Mouse (Mus musculus): Measurements from ENCODE around the gene L1cam. TPM values are rescaled to one million over a fixed set of nuclear protein-coding genes. Genes with fewer than 3 reads are reported as not detected.
A peak's percentile ranks its signal among the peaks of the same experiment; 100 is the strongest.

The L1cam gene
- 0.29 and 0.31 TPM in 2 replicates for polyA plus RNA-seq (2015; fragmentation: Nextera tagmentation; extraction: Ambion mirVana)

GRCm38 (mm10) chrX:73895719-73896118 lies at the start of gene L1cam:
Gene L1cam (minus strand): TSS chrX:73896105.
- peak; percentile 41 for DNase-seq (ENCODE audit: low spot score)

- DNase-seq (ENCODE audit: low spot score) = no peak
These were observed 46.4 kb upstream of the L1cam start for GRCm38 (mm10) chrX:73942294-73942693.

- no peak for DNase-seq (ENCODE audit: low spot score)
These were observed 46.0 kb upstream of the L1cam start for GRCm38 (mm10) chrX:73941860-73942259.

DNA sequence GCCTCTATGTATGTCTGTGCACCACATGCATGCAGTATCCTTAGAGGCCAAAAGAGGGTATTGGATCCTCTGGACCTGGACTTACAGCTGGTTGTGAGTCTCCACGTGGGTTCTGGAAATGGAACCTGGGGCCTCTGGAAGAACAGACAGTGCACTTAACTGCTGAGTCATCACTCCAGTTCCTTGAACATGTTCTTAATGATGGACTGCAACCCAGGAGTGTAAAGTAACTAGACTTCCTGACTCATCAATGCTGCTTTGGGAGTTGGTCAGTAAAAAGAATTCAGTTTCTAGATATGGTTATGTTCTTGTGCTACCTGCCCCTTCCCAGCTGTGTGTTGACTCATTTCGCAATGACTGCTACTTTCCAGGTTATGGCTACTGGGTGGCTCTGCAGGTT lies 36.0 kb upstream of the L1cam start:
- DNase-seq (ENCODE audit: low spot score) = no peak

DNA sequence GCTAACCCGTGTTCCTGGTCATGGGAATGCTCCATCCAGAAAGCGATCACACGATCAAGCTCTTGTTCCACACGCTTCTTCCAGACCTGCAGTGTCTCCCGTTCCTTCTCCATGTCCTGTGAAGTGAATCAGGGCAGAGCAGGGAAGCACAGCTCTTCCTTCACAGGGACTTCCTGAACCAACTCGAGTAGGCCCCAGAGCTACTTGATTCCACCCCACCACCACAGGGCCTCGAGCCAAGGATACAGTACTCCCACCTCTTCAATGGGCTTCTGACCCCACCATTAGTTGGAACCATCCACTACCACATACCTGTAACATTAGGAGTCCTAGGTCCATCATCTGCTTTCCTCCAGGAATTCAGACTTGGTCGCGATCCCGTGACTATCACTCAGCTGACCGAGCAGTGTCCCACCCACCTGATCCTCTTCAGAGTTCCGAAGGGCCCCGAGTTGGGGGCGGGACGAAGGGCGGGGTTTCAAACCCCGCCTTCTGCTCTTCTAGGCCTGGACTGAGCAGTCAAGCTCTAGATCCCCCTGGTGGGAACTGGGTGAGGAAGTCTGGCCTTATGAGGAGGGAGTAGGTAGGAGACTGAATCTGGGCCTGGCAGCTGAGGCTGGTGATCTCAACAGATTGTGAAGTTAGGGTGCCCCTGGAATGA lies 34.6 kb upstream of the L1cam start, which contains the start of gene Renbp:
Gene Renbp, minus strand, starts transcription at position 449 of the 661 bp plus-strand sequence.
- peak; percentile 51 for DNase-seq (ENCODE audit: low spot score)

- peak; percentile 33 for DNase-seq (ENCODE audit: low spot score)
These were observed 26.6 kb upstream of the L1cam start for GRCm38 (mm10) chrX:73922550-73922882.

DNA sequence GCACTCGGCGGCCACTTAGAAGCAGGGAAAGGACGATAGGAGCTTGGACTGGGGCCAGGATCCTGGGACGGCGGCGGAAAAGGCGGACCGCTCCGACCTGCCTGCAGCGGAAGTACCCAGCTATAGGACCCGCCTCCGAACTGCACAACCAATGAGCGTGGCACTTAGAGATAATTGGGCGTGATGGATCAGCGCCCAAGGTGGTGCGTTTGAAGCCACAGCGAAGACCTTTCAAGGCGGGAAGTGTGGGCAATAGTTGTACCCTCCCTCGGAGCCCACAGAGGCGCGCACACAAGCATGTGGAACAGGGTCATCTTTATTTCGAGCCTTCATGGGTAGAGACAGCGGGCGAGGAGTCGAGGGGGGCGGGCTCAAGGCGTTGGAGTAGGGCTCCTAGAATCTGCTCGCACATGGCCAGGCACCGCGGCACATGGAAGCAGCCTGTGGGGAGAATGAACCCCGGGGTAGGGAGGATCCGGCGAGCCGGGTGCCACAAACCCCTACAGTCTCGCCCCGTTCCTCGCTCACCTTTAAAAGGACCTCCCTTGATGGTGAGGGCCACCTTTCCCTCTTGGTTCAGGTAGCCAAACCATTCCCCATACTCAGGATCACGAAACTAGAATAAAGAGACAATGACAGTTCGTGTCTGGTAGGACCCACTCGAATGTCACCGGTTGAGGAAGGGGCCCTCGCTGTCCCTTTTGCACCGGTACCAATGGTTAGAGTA lies 26.1 kb upstream of the L1cam start, which contains the start of the genes Arhgap4 and Naa10:
Gene Arhgap4, minus strand, starts transcription at position 48 of the 727 bp plus-strand sequence.
Gene Naa10, minus strand, starts transcription at position 122 of the 727 bp plus-strand sequence.
- DNase-seq (ENCODE audit: low spot score) = peak; percentile 85

DNA sequence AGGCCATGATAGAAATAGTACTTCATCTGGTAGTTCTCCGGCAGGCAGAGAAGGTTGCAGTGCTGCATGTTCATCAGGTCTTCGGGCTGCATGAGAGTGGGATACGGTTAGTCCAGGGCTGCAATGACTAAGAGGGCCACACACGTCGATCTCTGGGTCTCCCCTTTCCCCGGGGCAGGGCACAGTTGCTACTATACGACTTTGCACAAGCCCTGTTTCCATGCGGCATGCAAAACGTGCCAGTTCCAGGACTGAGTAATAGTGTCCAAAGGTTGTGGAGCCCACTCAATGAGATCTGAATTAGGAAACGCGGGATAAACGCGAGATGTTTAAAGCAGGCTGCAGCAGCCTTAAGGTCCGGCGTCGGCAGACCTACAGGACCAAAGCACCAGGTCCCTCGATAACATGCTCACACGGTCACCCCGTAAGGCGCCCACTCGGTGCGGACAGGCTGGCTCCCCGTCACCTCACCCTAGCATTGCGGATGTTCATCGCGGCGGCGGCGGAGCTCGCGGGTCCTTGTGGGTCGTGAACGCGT lies 25.4 kb upstream of the L1cam start:
- DNase-seq (ENCODE audit: low spot score) = no peak

DNA sequence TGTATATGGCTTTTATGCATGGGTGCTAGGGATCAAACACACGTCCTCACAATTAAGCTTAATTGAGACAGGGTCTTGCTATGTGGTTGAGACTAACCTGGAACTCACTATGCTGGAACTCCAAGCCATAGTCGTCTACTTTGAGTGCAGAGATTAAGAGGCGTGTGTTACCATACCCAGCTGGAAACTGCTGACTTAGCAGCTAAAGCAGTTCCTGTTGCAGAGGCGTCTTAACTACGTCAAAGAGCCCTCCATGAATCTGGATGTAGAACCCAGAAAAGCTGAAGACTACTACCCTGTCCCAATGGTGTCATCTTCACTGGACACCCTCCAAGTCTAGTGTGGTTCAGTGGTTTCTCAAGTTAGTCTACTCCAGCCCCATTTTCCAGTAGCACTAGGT lies 22.7 kb upstream of the L1cam start:
- no peak for DNase-seq (ENCODE audit: low spot score)

DNA sequence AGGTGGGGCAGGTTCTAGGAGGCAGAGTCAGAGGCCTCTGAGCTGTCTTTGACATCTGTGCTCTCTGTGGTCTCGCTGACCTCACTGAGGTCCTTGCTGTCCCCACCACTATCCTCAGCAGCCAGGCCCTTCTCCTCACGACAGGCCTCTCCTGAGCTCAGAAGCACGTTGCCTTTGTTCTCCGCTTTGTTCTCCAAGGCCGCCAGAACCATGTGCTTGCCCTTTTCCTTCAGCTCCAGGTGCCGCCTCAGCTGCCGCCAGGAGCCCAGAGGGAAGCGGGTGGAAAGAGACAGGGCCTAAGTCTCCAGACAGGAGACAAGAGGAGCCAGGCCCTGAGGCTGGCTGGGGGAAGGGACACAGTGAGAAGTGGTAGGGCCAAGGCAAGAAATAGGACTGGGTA lies 21.0 kb upstream of the L1cam start:
- no peak for DNase-seq (ENCODE audit: low spot score)

- peak; percentile 94 for DNase-seq (ENCODE audit: low spot score)
These were observed 19.2 kb upstream of the L1cam start for GRCm38 (mm10) chrX:73914827-73915703.

- peak; percentile 81 for DNase-seq (ENCODE audit: low spot score)
These were observed 15.7 kb upstream of the L1cam start for GRCm38 (mm10) chrX:73911588-73911987.

GRCm38 (mm10) chrX:73911156-73911555 lies 15.3 kb upstream of the L1cam start:
- peak; percentile 83 for DNase-seq (ENCODE audit: low spot score)

DNA sequence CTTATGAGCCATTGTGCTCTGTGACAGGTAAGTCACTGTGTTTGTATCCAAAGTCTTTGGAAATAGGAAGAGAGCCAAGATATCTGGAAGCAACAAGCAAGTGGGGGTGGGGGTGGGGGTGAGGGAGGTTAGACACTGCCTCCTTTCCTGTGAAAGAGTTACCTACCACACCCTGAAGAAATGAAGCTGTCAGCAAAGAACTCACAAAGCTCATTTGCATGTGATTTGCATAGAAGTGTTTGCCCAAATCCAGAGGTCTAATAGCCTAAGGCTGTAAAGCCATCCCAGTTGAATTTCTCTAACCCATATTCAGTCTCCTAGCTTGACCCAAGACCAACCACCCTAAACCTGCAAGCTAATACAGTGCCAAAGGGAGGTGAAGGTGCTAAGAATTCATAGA lies 14.5 kb upstream of the L1cam start:
- DNase-seq (ENCODE audit: low spot score) = peak; percentile 38

DNA sequence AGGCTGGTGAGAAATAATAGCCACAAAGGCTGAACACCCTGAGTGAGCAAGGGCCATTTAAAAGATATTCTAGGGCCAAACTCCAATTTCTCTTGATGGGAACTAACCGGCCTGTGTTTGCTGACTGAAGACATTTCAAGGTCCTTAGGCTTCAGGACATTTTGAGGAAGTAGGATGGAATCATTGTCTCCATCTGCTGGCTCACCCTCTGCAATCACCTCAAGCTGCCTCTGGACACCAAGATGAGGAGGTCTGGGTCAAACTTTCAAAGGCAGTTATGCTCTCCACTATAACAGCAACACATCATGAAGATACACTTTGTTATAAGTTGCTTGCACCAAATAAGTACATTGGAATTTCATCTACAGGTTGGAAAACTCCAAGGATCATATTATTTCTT lies 14.1 kb upstream of the L1cam start:
- DNase-seq (ENCODE audit: low spot score) = no peak

DNA sequence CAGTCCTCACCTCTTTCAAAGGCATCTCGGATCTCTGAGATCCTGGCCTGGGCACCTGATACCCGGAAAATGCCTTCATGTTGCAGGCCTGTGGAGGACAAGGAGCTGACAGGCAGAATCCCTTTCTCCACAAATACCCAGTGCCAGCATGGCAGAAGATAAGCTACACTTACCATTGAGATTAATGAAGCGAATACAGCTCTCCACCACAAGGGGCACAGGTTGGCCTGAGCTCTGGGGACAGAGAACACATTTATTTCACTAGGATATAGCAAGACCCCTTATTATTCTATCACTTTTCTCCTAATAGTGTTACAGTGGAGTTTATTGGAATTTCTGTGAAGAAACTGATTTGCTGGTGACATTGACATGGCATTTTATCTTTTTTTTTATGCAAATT lies 2.1 kb upstream of the L1cam start:
- no peak for DNase-seq (ENCODE audit: low spot score)

DNA sequence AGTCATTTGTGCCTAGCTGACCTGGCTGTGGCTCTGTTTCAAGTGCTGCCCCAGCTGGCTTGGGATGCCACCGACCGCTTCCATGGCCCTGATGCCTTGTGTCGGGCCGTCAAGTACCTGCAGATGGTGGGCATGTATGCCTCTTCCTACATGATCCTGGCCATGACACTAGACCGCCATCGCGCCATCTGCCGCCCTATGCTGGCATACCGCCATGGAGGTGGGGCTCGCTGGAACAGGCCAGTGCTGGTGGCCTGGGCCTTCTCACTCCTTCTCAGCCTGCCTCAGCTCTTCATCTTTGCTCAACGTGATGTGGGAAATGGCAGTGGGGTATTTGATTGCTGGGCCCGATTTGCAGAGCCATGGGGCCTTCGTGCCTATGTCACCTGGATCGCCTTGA lies 3.1 kb downstream of the L1cam start:
- no peak for DNase-seq (ENCODE audit: low spot score)

DNA sequence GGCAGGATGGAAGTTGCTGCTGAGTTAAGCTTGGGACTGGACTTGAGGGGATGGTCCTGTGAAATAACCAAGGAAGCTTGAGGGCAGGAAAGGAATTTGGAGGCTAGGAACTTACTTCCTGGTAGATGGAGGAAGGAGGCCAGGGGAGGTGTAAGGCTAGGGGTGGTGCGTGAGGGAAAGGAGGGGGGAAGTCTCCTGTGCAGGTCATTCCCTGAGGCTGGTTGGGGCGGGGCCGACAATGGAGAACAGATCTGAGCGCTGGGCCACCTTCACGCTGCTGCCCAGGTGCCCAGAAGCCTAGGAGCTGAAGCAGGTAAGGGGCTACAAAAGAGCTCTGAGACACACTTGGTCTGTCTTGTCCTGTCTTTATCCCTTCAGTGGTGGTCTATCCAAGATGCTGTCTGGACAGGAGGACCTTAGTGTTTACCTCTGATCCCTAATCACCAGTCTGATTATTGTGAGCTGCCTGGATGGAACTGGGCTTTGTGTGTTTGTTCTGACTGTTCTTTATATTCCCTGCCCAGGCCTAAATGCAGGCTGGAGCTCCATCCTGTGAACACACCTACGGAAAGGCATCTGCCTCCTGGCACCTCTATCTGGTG lies 4.3 kb downstream of the L1cam start, which contains the start of gene Avpr2:
Gene Avpr2, plus strand, starts transcription at position 552 of the 602 bp plus-strand sequence.
- DNase-seq (ENCODE audit: low spot score) = no peak

GRCm38 (mm10) chrX:73881463-73881862 lies 14.4 kb downstream of the L1cam start:
- DNase-seq (ENCODE audit: low spot score) = no peak

- DNase-seq (ENCODE audit: low spot score) = no peak
These were observed 14.9 kb downstream of the L1cam start for GRCm38 (mm10) chrX:73881036-73881427.
